Mouse (Mus musculus) lung, postnatal 0 days (tissue): ENCODE measurements around the gene Enthd1. TPM values are rescaled to one million over a fixed set of nuclear protein-coding genes. Genes with fewer than 3 reads are reported as not detected.
"Not testable (repeated sequence)": the region's sequence is repeated elsewhere in the genome, so short reads cannot be mapped to it uniquely, and the experiment has no call there.

ENCODE experiments used
- ATAC-seq: fragments of 200-750 bp; cut with Nextera tagmentation; 2 replicates; pipeline ENCODE4 v1.8.0; 2017; ENCODE audit warnings: moderate library complexity
- DNase-seq: peaks from one replicate; pipeline ENCODE4 v3.0.0-alpha.2; 2016; ENCODE audit warnings: low spot score
- H3K27ac ChIP-seq: fragments of 300-500 bp; sonication (generic); 2 replicates; pipeline ENCODE4 v1.5.1; 2014; ENCODE audit warnings: antibody characterized with exemption, mild to moderate bottlenecking, low read length, mixed read lengths
- H3K27me3 ChIP-seq: fragments of 300-500 bp; sonication (generic); replicated peaks from 2 replicates; pipeline ENCODE4 v1.6.1; 2014; ENCODE audit warnings: low read length, mixed read lengths; ENCODE audit not compliant: insufficient read depth
- H3K36me3 ChIP-seq: fragments of 300-500 bp; sonication (generic); 2 replicates; pipeline ENCODE4 v1.6.1; 2014; ENCODE audit warnings: low read length, mixed read lengths; ENCODE audit not compliant: insufficient read depth
- H3K4me1 ChIP-seq: fragments of 300-500 bp; sonication (generic); 2 replicates; pipeline ENCODE4 v1.6.1; 2014; ENCODE audit warnings: antibody characterized with exemption, low read depth, low read length, mixed read lengths; ENCODE audit not compliant: insufficient read depth
- H3K4me2 ChIP-seq: fragments of 300-500 bp; sonication (generic); replicated peaks from 2 replicates; pipeline ENCODE4 v1.6.1; 2014; ENCODE audit warnings: low read depth, mild to moderate bottlenecking, low read length, moderate library complexity, mixed read lengths
- H3K4me3 ChIP-seq: fragments of 300-500 bp; sonication (generic); 2 replicates; pipeline ENCODE4 v1.5.1; 2014; ENCODE audit warnings: low read depth, low read length
- H3K9ac ChIP-seq: fragments of 300-500 bp; sonication (generic); replicated peaks from 2 replicates; pipeline ENCODE4 v1.6.1; 2014; ENCODE audit warnings: low read depth, mild to moderate bottlenecking
- H3K9me3 ChIP-seq: fragments of 300-500 bp; sonication (generic); 2 replicates; pipeline ENCODE4 v1.6.1; 2016; ENCODE audit warnings: low read length, mixed read lengths
- CTCF ChIP-seq: IDR thresholded peaks from 2 replicates; pipeline ENCODE4 v1.5.1; 2016; ENCODE audit warnings: antibody characterized with exemption, mild to moderate bottlenecking
- EP300 ChIP-seq: IDR thresholded peaks from 2 replicates; pipeline ENCODE4 v1.6.1; 2016; ENCODE audit warnings: antibody characterized with exemption, mild to moderate bottlenecking, control low read depth
- WGBS: fragments of 180-500 bp; shearing (Covaris S2); extraction: QIAGEN DNeasy Blood & Tissue Kit; methylation state at CpG from one replicate; pipeline ENCODE4 v1.1.7; 2014; 5-methylcytosine and 5-hydroxymethylcytosine counted together
- polyA plus RNA-seq: library from polyadenylated mRNA; unstranded; fragments of >200 nt; fragmentation: Nextera tagmentation; extraction: Ambion mirVana; gene quantifications from 2 replicates; pipeline ENCODE4 v1.2.1, GENCODE M21; 2015

Gene Enthd1
- polyA plus RNA-seq, 1 experiment from 2014 or later, result not detected

- Histone ChIP-seq H3K9ac (no peak overlapping the region), H3K27me3 (no peaks in the 10 kb centered on the region), H3K4me2 (no peak overlapping the region), H3K27ac (no peak overlapping the region), H3K9me3 (no peaks in the 10 kb centered on the region), H3K4me3 (no peak overlapping the region), H3K4me1 (no peaks in the 10 kb centered on the region), H3K36me3 (no peaks in the 10 kb centered on the region)
- DNase-seq (no peak), ATAC-seq (no peak)
- 78% methylated on average over 12 of the region's 12 CpGs for WGBS
- no peak for TF ChIP-seq CTCF
- TF ChIP-seq EP300, result no peak
Observed at GRCm38 (mm10) chr15:80518567-80519223, 46.3 kb downstream of the Enthd1 start.

DNA sequence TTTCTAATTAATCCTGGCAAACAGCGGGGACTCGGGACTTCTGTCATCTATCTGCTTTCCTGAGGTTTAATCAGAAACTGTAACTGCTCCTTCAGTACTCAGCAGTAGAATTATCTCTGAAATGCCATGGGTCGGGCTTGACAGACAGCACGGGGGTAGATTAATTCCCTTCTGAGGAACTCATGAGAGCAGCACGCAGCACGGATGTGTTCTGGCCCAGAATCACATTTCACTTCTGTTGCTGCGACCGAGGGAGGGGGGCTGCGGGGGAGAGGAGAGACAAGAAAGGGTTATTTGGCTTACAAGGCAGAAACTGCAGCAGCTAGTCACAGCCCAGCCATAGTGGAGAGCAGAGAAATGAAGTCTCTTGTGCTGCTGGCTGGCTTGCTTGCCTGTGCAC is 47.0 kb downstream of the Enthd1 start:
- no peak for ATAC-seq

DNA sequence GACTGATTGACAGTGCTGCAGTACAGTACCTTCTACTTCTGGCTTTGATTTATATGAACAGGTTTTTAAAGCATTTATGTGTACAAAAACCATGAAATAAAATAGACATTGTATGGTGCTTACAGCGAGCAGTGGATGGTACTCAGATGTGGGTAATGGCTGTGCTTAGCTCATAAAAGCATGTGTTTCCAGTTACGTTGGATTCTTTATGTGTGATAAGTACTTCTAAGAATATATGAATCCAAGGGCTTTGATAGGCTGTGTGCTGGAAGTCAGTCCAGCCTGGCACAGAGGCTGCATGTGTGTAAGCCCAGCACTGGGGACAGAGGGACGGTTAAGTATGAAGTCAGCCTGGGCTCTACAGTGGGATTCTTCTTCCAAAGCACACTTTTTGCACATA is 48.4 kb downstream of the Enthd1 start:
- 66% methylated on average over 3 of the region's 3 CpGs for WGBS
- H3K36me3 ChIP-seq, result no peaks in the 10 kb centered on the region
- no peaks in the 10 kb centered on the region for H3K4me1 ChIP-seq
- no peak overlapping the region for H3K27ac ChIP-seq
- no peaks in the 10 kb centered on the region for H3K9me3 ChIP-seq
- no peak overlapping the region for H3K4me2 ChIP-seq
- H3K9ac ChIP-seq, result no peak overlapping the region
- DNase-seq (no peak), ATAC-seq (no peak)
- TF ChIP-seq EP300 (no peak), CTCF (no peak)
- no peak overlapping the region for H3K4me3 ChIP-seq
- H3K27me3 ChIP-seq, result no peaks in the 10 kb centered on the region

More for the DNA sequence above, 47.0 kb downstream of the Enthd1 start:
- peak; percentile 25 for DNase-seq
- TF ChIP-seq EP300 (no peak), CTCF (no peak)
- Histone ChIP-seq H3K4me2 (no peak overlapping the region), H3K4me1 (no peaks in the 10 kb centered on the region), H3K36me3 (no peaks in the 10 kb centered on the region), H3K4me3 (no peak overlapping the region), H3K9ac (no peak overlapping the region), H3K9me3 (no peaks in the 10 kb centered on the region), H3K27ac (no peak overlapping the region), H3K27me3 (no peaks in the 10 kb centered on the region)
- 36% methylated on average over 9 of the region's 9 CpGs for WGBS

DNA sequence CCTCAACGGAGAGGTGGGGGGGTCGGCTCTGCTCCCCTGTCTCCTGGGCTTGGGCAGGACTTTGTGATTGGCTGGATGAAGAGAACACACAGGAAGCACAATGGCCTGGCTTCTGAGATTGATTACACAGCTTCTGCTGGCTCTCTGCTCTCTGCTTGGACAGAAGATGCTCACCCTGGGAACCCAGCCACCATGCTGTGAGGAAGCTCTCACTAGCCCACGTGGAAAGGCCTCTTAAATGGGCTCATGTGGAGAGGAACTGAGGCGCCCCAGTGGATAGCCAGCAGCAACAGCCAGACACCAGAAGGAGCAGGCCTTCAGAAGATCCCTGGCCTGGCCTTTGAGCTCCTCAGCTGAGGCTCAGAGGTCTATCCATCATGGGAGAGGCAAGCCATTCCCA is 59.9 kb downstream of the Enthd1 start:
- no peaks in the 10 kb centered on the region for H3K27me3 ChIP-seq
- WGBS, result 24% methylated on average over 4 of the region's 4 CpGs
- ATAC-seq (no peak), DNase-seq (no peak)
- TF ChIP-seq CTCF (no peak), EP300 (no peak)
- H3K36me3 ChIP-seq, result no peaks in the 10 kb centered on the region
- H3K4me3 ChIP-seq, result no peak overlapping the region
- no peak overlapping the region for H3K9ac ChIP-seq
- H3K4me2 ChIP-seq, result no peak overlapping the region
- H3K27ac ChIP-seq, result no peak overlapping the region
- H3K4me1 ChIP-seq, result no peaks in the 10 kb centered on the region
- H3K9me3 ChIP-seq, result no peaks in the 10 kb centered on the region

- not testable (repeated sequence) for H3K36me3 ChIP-seq, H3K9me3 ChIP-seq, H3K4me1 ChIP-seq, H3K9ac ChIP-seq, DNase-seq, H3K27me3 ChIP-seq, ATAC-seq, H3K27ac ChIP-seq, H3K4me2 ChIP-seq, H3K4me3 ChIP-seq
- WGBS, result 84% methylated on average over 4 of the region's 4 CpGs
Observed at GRCm38 (mm10) chr15:80503155-80503554, 61.8 kb downstream of the Enthd1 start.

GRCm38 (mm10) chr15:80502741-80503140 is 62.2 kb downstream of the Enthd1 start:
- H3K27ac ChIP-seq, result no peak overlapping the region
- TF ChIP-seq CTCF, result no peak
- TF ChIP-seq EP300, result no peak
- no peak overlapping the region for H3K4me2 ChIP-seq
- H3K36me3 ChIP-seq, result no peaks in the 10 kb centered on the region
- no peaks in the 10 kb centered on the region for H3K9me3 ChIP-seq
- ATAC-seq (no peak), DNase-seq (no peak)
- no peaks in the 10 kb centered on the region for H3K4me1 ChIP-seq
- 69% methylated on average over 2 of the region's 2 CpGs for WGBS
- no peaks in the 10 kb centered on the region for H3K27me3 ChIP-seq
- H3K9ac ChIP-seq, result no peak overlapping the region
- H3K4me3 ChIP-seq, result no peak overlapping the region
